Mouse (Mus musculus) stomach, embryonic 15.5 days (tissue): ENCODE measurements around the gene Tm6sf2. TPM values are rescaled to one million over a fixed set of nuclear protein-coding genes. Genes with fewer than 3 reads are reported as not detected.
A peak's percentile ranks its signal among the peaks of the same experiment; 100 is the strongest.

Experiments
- ATAC-seq: fragments of 200-750 bp; cut with Nextera tagmentation; 2 replicates; pipeline ENCODE4 v1.8.0; 2017; ENCODE audit warnings: low read depth, moderate number of reproducible peaks, moderate TSS enrichment; ENCODE audit not compliant: insufficient read depth, low FRiP score
- H3K27ac ChIP-seq: fragments of 300-500 bp; sonication (generic); 2 replicates; pipeline ENCODE4 v1.5.1; 2015; ENCODE audit warnings: mild to moderate bottlenecking, inconsistent platforms
- H3K27me3 ChIP-seq: fragments of 300-500 bp; sonication (generic); replicated peaks from 2 replicates; pipeline ENCODE4 v1.6.1; 2015; ENCODE audit warnings: inconsistent platforms
- H3K36me3 ChIP-seq: fragments of 300-500 bp; sonication (generic); 2 replicates; pipeline ENCODE4 v1.6.1; 2015; ENCODE audit warnings: inconsistent platforms
- H3K4me1 ChIP-seq: fragments of 300-500 bp; sonication (generic); 2 replicates; pipeline ENCODE4 v1.6.1; 2015; ENCODE audit warnings: inconsistent platforms
- H3K4me2 ChIP-seq: fragments of 300-500 bp; sonication (generic); 2 replicates; pipeline ENCODE4 v1.6.1; 2015; ENCODE audit warnings: mild to moderate bottlenecking, inconsistent platforms
- H3K4me3 ChIP-seq: fragments of 300-500 bp; sonication (generic); replicated peaks from 2 replicates; pipeline ENCODE4 v1.5.1; 2015; ENCODE audit warnings: inconsistent platforms
- H3K9ac ChIP-seq: fragments of 300-500 bp; sonication (generic); 2 replicates; pipeline ENCODE4 v1.6.1; 2015; ENCODE audit warnings: inconsistent platforms
- H3K9me3 ChIP-seq: fragments of 300-500 bp; sonication (generic); 2 replicates; pipeline ENCODE4 v1.6.1; 2016; ENCODE audit warnings: inconsistent platforms
- WGBS: fragments of 180-500 bp; shearing (Covaris S2); methylation state at CpG from one replicate; pipeline ENCODE4 v1.1.7; 2015; 5-methylcytosine and 5-hydroxymethylcytosine counted together
- polyA plus RNA-seq: library from polyadenylated mRNA; unstranded; fragments of >200 nt; fragmentation: Nextera tagmentation; extraction: Ambion mirVana; gene quantifications from 2 replicates; pipeline ENCODE4 v1.2.1, GENCODE M21; 2015

The Tm6sf2 gene
- polyA plus RNA-seq, 1 experiment from 2014 or later = 7.0 TPM

DNA sequence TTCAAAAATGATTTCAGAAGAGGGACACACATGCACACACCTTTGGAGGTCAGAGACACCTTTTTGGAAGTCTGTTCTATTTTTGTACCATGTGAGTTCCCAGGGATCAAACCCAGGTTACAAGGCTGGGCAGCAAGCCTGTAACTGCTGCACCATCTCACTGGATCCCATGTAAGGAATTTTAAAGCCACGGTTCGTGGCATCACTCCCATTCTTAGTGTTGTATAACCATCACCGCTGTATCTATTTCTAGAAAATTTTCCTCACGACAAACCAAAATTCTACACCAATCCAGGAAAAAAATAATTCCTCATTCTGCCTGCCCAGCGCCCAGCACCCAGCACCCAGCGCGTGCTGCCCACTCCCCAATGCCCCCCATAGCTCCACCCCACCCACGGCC lies 26.6 kb downstream of the Tm6sf2 start:
- Histone ChIP-seq H3K27ac (no peak overlapping the region), H3K36me3 (no peaks in the 10 kb centered on the region), H3K27me3 (no peaks in the 10 kb centered on the region), H3K9ac (no peak overlapping the region), H3K4me1 (no peaks in the 10 kb centered on the region), H3K4me3 (no peak overlapping the region), H3K4me2 (no peak overlapping the region), H3K9me3 (no peaks in the 10 kb centered on the region)
- ATAC-seq = no peak
- 74% methylated on average over 8 of the region's 8 CpGs for WGBS

DNA sequence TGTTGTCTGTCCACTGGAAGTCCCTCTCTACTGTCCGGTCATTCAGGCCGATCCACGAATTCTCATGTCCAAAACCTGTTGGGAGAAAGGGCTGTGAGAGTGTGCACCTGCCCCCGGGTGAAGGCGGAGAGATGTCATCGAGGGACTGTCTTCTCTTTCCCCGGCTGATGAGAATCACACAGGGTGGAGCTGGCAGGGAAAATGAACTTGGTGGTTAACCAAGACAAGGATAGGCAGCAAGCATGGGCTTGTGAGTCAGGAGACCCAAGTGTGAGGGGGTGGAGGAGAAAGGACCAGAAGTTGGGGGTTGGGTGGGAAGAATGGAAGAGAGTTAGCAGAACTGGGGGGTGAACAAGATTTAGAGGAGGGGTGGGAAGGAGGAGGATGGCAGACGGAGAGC lies 27.5 kb downstream of the Tm6sf2 start:
- Histone ChIP-seq H3K4me3 (no peak overlapping the region), H3K36me3 (no peaks in the 10 kb centered on the region), H3K9ac (no peak overlapping the region), H3K27ac (no peak overlapping the region), H3K27me3 (no peaks in the 10 kb centered on the region), H3K9me3 (no peaks in the 10 kb centered on the region), H3K4me1 (no peaks in the 10 kb centered on the region), H3K4me2 (no peak overlapping the region)
- WGBS = 79% methylated on average over 8 of the region's 8 CpGs
- ATAC-seq = no peak

DNA sequence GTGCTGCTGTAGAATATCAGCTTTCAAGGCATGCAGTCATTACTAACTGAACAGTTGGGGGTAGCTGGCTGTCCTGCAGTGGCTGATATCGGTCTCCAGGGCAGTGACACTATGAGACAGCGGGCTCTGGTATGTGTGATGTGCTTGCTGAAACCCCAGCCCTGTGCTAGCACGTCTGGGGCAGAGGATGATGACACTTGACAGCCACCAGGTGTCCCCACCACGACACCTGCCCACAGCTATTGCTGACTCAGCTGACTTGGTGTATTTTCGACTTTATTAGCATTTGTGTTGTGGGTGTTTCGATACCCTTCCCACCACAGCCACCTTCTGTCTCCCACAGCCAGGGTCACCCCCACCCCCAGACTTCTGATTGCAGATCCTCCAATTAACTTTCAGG lies 31.8 kb downstream of the Tm6sf2 start:
- H3K9ac ChIP-seq = no peak overlapping the region
- WGBS = 14% methylated on average over 6 of the region's 6 CpGs
- H3K4me3 ChIP-seq = no peak overlapping the region
- H3K27me3 ChIP-seq = peaks cover under 1% of the 10 kb centered on the region; the same call in 1 of the 2 replicates
- no peak overlapping the region for H3K27ac ChIP-seq
- no peak overlapping the region for H3K4me2 ChIP-seq
- H3K36me3 ChIP-seq = no peaks in the 10 kb centered on the region
- ATAC-seq = no peak
- H3K9me3 ChIP-seq = no peaks in the 10 kb centered on the region
- no peaks in the 10 kb centered on the region for H3K4me1 ChIP-seq

DNA sequence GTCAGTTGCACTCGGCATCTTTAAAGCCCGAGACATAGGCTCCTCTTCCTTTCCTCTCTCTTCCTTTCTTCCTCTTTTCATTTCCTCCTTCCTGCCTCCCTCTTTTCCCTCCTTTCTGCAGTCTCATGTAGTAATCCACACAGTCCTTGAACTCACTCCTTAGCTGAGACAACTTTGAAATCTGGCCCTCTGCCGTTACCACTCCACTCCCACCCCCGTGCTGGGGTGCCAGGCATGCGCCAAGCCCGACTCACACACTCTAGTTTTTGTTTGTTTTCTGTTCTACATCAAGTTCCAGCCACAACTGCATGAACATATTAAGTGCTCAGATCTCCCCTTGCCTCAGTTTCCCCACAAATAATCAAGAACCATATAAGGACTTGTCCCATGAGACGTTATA lies 32.2 kb downstream of the Tm6sf2 start:
- Histone ChIP-seq H3K9me3 (no peaks in the 10 kb centered on the region), H3K27me3 (peaks cover 5% of the 10 kb centered on the region; the same call in 1 of the 2 replicates), H3K9ac (no peak overlapping the region), H3K4me1 (no peaks in the 10 kb centered on the region), H3K4me2 (no peak overlapping the region), H3K27ac (no peak overlapping the region), H3K4me3 (no peak overlapping the region), H3K36me3 (no peaks in the 10 kb centered on the region)
- no peak for ATAC-seq
- 75% methylated on average over 7 of the region's 7 CpGs for WGBS

DNA sequence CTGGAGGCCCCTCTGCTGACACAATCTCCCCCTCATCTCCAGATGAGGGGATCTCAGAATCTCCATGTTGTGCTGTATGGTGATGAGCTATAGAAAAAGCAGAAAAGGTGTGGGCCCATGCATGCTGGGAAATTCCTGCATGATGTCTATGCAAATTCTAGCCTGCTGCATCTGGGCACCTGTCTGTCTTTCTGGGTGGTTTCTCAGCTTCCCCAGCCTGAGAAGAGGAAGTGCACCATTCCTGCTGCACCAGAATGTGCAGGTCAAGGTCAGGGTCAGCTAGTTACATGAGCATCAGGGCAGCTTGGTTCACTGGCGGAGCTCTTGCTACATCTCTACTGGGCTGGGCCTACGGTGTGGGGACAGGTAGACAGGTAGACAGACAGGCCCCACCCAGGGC lies 37.7 kb downstream of the Tm6sf2 start:
- H3K36me3 ChIP-seq = no peaks in the 10 kb centered on the region
- H3K9ac ChIP-seq = no peak overlapping the region
- no peak overlapping the region for H3K27ac ChIP-seq
- peaks cover 58% of the 10 kb centered on the region for H3K27me3 ChIP-seq
- 80% methylated on average over 2 of the region's 2 CpGs for WGBS
- no peaks in the 10 kb centered on the region for H3K9me3 ChIP-seq
- no peaks in the 10 kb centered on the region for H3K4me1 ChIP-seq
- H3K4me3 ChIP-seq = no peak overlapping the region
- no peak overlapping the region for H3K4me2 ChIP-seq
- ATAC-seq = no peak

DNA sequence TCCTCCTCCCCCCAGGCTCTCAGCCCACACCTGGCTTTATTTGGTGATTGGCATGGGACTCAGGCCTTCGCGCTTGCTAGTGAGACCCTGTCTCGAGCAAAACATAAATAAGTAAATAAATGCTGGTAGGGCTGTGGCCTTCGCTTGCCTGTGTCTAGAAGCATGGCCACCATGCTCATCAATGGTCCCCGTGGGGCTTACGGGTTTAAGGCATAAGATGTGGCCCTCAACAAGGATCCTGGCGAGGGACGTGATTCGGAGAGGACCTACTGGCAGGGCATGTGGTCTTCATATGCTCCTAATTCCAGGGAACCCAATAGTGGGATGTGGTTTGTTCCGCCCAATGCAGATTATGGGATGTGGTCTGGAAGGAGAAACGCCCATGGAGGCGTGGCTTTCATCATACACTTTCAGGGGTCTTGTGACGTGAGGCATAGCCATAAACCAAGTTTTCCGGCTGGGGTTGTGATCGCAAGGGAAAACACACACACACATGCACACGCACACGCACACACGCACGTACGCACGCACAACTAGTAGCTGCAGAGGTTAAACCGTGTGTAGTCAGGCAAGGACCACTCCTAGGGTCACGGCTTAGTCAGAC lies 38.6 kb downstream of the Tm6sf2 start:
- Histone ChIP-seq H3K4me2 (no peak overlapping the region), H3K36me3 (no peaks in the 10 kb centered on the region), H3K9me3 (no peaks in the 10 kb centered on the region), H3K27me3 (peaks cover 58% of the 10 kb centered on the region), H3K9ac (no peak overlapping the region), H3K4me1 (no peaks in the 10 kb centered on the region), H3K4me3 (no peak overlapping the region), H3K27ac (no peak overlapping the region)
- WGBS = 46% methylated on average over 23 of the region's 23 CpGs
- ATAC-seq = no peak

DNA sequence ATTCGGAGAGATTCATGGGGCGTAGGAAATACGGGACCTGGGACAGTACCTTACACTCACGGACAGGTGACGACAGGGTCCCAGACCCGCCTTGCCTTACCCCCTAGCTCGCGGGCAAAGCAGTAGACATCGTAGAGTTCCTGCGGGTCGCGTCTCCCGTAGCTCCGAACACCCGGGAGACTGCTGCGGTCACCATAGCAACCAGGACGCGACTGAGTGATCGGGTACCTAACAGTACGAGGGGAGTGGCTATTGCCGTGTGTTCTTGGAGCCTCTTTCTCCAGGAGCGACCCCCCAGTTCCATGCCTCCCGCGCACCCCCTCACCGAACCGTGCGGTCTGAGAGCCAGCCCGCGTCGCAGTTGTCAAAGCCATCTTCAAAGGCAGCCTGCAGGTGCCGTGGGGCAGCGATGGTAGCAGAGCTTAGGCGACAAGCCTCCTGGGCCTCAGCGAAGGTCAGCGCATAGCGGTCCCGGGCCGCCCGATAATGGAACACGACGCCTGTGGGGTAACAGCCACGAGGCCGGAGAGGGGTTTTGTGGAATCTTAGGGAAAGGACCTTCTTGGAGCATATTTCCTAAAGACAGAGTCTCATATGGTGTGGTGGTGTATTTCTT lies 39.8 kb downstream of the Tm6sf2 start:
- Histone ChIP-seq H3K9me3 (no peaks in the 10 kb centered on the region), H3K36me3 (no peaks in the 10 kb centered on the region), H3K27ac (no peak overlapping the region), H3K4me3 (no peak overlapping the region), H3K4me1 (no peaks in the 10 kb centered on the region), H3K4me2 (no peak overlapping the region), H3K9ac (no peak overlapping the region), H3K27me3 (peaks cover 70% of the 10 kb centered on the region)
- WGBS = 8% methylated on average over 43 of the region's 43 CpGs
- ATAC-seq = no peak

DNA sequence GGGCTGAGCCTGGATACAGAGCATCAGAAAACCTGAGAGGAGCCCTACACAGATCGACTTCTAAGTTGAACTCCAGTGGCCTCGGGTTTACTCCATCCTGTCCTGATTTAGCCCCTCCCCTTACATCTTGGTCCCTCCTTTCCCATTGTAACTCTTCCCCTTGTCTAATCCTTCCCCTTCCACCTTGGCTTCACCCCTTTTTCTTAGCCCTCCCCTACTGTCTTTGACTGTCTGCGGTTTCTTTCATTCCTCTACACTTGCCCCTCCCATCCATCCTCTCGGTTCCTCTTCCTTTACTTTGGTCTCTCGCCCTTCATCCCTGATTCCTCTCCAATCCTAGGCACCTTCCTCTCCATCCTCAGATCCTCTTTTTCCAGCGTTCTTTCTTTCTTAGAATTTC lies 41.8 kb downstream of the Tm6sf2 start:
- Histone ChIP-seq H3K27me3 (peaks cover 89% of the 10 kb centered on the region), H3K4me3 (no peak overlapping the region), H3K9ac (no peak overlapping the region), H3K4me2 (no peak overlapping the region), H3K9me3 (no peaks in the 10 kb centered on the region), H3K4me1 (no peaks in the 10 kb centered on the region), H3K27ac (no peak overlapping the region), H3K36me3 (no peaks in the 10 kb centered on the region)
- 19% methylated on average over 6 of the region's 6 CpGs for WGBS
- no peak for ATAC-seq

DNA sequence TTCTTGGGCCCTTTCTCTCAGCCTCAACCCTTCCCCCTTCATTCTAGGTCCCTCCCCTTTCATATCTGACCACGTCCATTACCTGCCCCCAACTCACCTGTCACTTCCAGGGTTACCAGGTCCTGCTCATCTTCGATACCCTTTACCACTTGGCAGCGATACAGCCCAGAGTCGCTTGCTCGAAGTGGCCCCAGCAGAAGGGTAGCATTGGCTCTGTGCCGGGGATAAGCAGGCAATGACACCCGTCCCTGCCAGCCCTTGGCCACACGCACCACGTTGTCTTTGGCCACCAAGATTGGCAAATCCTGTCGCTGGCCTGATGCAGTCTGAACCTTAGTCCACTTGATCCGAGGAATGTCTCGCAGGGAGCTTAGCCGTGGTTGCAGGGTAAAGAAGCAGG lies 42.2 kb downstream of the Tm6sf2 start:
- H3K36me3 ChIP-seq = no peaks in the 10 kb centered on the region
- no peak overlapping the region for H3K9ac ChIP-seq
- H3K4me3 ChIP-seq = no peak overlapping the region
- no peaks in the 10 kb centered on the region for H3K9me3 ChIP-seq
- H3K27me3 ChIP-seq = peaks cover 89% of the 10 kb centered on the region
- no peaks in the 10 kb centered on the region for H3K4me1 ChIP-seq
- no peak overlapping the region for H3K4me2 ChIP-seq
- H3K27ac ChIP-seq = no peak overlapping the region
- no peak for ATAC-seq
- 66% methylated on average over 13 of the region's 13 CpGs for WGBS

DNA sequence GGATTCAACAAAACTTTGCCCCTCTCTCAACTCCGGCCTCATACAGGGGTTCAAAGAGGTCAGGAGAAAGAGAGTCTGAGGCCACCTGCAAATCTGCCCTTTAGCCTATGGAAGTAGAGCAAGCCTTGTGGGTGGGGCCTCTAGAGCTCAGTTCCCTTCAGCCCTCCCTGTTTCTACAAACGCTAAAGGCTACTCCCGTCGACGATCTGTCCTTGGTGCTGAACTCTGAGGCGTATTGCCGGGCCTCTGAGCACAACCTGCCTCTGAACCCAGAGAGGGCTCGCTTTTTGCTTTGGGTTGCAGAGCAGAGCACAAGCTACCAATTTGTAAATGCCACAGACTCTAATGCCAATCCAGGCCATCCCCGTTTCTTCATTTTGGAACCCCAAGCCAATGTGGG lies 44.9 kb downstream of the Tm6sf2 start:
- WGBS = 4% methylated on average over 9 of the region's 9 CpGs
- Histone ChIP-seq H3K9ac (no peak overlapping the region), H3K27me3 (peaks cover 75% of the 10 kb centered on the region), H3K9me3 (no peaks in the 10 kb centered on the region), H3K4me2 (no peak overlapping the region), H3K4me3 (no peak overlapping the region), H3K27ac (no peak overlapping the region), H3K36me3 (no peaks in the 10 kb centered on the region), H3K4me1 (0 out of 2 replicates have a peak, but pooled peaks cover 5% of the 10 kb centered on the region)
- no peak for ATAC-seq

DNA sequence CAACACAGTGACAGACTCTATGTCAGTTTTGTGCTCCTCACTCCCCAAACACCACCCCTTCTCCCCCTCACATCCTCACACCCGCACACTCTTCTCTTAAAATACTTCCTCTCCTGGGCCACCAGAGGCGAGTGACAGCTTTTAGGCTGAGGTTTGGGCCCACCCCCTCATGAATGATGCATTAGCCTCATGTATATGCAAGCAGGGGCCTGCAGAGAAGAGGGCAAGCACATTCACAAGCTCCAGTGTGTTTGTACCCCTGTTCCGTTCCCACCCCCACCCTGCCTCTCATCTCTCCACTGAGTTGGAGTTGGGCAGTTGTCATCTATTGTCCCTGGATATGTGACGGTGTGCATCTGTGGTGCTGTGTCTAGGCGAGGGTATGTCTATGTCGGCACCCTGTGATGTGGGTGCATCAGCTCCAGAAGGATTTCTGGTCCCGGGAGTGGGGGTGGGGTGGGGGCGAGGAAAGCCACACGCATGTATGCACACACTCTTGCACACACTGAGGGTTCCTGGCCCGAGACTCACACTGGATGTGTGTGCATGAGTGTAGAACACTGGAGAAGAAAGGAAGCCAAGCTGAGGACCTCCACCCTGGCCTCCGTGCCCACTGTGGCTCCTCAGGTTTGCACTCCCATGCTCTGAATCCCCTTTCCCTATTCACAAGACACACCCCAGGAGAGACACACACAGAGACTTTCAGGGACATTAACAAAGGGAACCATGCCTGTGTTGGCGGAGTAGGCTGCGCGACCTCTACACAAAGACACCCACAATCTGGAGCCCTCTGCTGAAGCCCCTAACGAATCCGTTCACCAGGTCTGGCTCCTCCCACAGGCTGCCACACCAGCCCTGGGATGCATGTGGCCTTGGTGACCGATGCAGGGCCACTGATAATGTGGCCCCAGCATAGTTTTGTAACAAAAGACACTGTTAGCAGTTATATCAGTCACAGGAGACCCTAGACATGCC lies 46.3 kb downstream of the Tm6sf2 start:
- Histone ChIP-seq H3K36me3 (no peaks in the 10 kb centered on the region), H3K4me1 (0 out of 2 replicates have a peak, but pooled peaks cover 5% of the 10 kb centered on the region), H3K27me3 (peaks cover 64% of the 10 kb centered on the region), H3K9me3 (no peaks in the 10 kb centered on the region), H3K9ac (no peak overlapping the region), H3K27ac (no peak overlapping the region), H3K4me2 (no peak overlapping the region), H3K4me3 (no peak overlapping the region)
- ATAC-seq = no peak
- WGBS = 13% methylated on average over 17 of the region's 17 CpGs

DNA sequence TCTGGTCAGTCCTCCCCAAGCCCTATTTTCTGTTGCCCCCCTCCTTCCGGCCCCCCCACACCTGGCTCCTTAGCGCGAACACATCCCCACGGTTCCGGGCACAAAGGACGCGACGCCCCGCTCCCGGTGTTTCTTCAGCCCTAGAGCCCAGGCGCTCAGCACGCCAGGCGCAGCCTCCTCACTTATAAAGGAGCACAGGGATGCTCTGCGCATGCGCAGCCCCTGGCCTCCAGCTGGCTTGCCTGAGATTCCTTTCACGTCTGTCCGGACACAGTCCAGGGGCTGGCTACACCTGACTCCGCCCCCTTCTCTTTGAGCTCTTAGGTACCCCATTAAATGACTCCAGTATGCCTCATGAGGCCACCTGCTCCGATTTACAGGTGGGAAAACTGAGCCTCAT lies 47.9 kb downstream of the Tm6sf2 start, which contains the start of gene Ncan:
Gene Ncan, minus strand, starts transcription at position 207 of the 400 bp plus-strand sequence.
- H3K36me3 ChIP-seq = no peaks in the 10 kb centered on the region
- no peak within 1 kb of the TSS for H3K27ac ChIP-seq
- H3K27me3 ChIP-seq = peaks cover 52% of the 10 kb centered on the region
- 2% methylated on average over 19 of the region's 19 CpGs for WGBS
- no peak within 1 kb of the TSS for H3K9ac ChIP-seq
- no peaks in the 10 kb centered on the region for H3K9me3 ChIP-seq
- peak; percentile 27; the same call in 1 of the 2 replicates for ATAC-seq
- peak within 1 kb of the TSS; percentile 12; the same call in 1 of the 2 replicates for H3K4me3 ChIP-seq
- H3K4me1 ChIP-seq = 0 out of 2 replicates have a peak, but pooled peaks cover 5% of the 10 kb centered on the region
- H3K4me2 ChIP-seq = peak within 1 kb of the TSS; percentile 42
